Mouse (Mus musculus) stomach, postnatal 0 days (tissue): ENCODE measurements at regions not wholly inside any gene's neighbourhood (a gene's known extent, or its start where the extent isn't known, plus 50 kb on each side); places are given as distances from the start of the nearest gene placed in this dataset.

ENCODE experiments used
- ATAC-seq: fragments of 200-750 bp; cut with Nextera tagmentation; 2 replicates; pipeline ENCODE4 v1.8.0; 2017; ENCODE audit not compliant: low FRiP score, low TSS enrichment
- DNase-seq: peaks from one replicate; pipeline ENCODE4 v3.0.0-alpha.2; 2016; ENCODE audit warnings: low spot score
- H3K27ac ChIP-seq: fragments of 300-500 bp; sonication (generic); replicated peaks from 2 replicates; pipeline ENCODE4 v1.5.1; 2014; ENCODE audit warnings: mild to moderate bottlenecking, control low read depth
- H3K27me3 ChIP-seq: fragments of 300-500 bp; sonication (generic); 2 replicates; pipeline ENCODE4 v1.6.1; 2014; ENCODE audit warnings: low read length; ENCODE audit not compliant: control insufficient read depth, insufficient read depth
- H3K36me3 ChIP-seq: fragments of 300-500 bp; sonication (generic); 2 replicates; pipeline ENCODE4 v1.6.1; 2014; ENCODE audit warnings: low read length, mixed read lengths; ENCODE audit not compliant: control insufficient read depth, insufficient read depth
- H3K4me1 ChIP-seq: fragments of 300-500 bp; sonication (generic); replicated peaks from 2 replicates; pipeline ENCODE4 v1.6.1; 2014; ENCODE audit warnings: antibody characterized with exemption; ENCODE audit not compliant: control insufficient read depth, insufficient read depth
- H3K4me2 ChIP-seq: fragments of 300-500 bp; sonication (generic); replicated peaks from 2 replicates; pipeline ENCODE4 v1.6.1; 2014; ENCODE audit warnings: low read depth, mild to moderate bottlenecking, control low read depth, moderate library complexity
- H3K4me3 ChIP-seq: fragments of 300-500 bp; sonication (generic); 2 replicates; pipeline ENCODE4 v1.5.1; 2014; ENCODE audit warnings: low read depth, low read length, control low read depth
- H3K9ac ChIP-seq: fragments of 300-500 bp; sonication (generic); 2 replicates; pipeline ENCODE4 v1.6.1; 2014; ENCODE audit warnings: mild to moderate bottlenecking, low read length, control low read depth, mixed read lengths
- H3K9me3 ChIP-seq: fragments of 300-500 bp; sonication (generic); 2 replicates; pipeline ENCODE4 v1.6.1; 2016; ENCODE audit warnings: low read length; ENCODE audit not compliant: control insufficient read depth
- CTCF ChIP-seq: IDR thresholded peaks from 2 replicates; pipeline ENCODE4 v1.5.1; 2016; ENCODE audit warnings: antibody characterized with exemption, low read depth, mild to moderate bottlenecking, moderate library complexity
- EP300 ChIP-seq: optimal IDR thresholded peaks from 2 replicates; pipeline ENCODE3; 2016; ENCODE audit warnings: antibody characterized with exemption
- WGBS: fragments of 180-500 bp; shearing (Covaris S2); extraction: QIAGEN DNeasy Blood & Tissue Kit; methylation state at CpG from one replicate; pipeline ENCODE4 v1.1.7; 2014; 5-methylcytosine and 5-hydroxymethylcytosine counted together

DNA sequence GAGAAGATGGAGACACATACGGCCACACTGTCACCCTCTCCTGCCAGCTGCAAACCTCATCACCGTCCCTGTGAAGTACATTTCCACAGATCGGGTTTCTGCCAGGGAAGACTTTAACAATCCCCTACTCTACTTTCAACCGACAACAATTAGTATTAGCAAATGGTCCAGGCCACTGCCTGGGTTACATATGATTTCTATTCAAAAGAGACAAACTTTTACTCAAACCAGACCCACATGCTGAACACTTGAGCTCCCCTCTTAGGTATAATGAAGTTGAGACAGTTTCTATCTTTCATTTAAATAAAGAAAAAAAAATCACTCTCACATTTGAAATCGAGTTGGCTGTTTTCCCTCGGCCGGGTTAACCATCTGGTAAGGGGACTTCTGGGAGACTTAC is 63.4 kb upstream of the Cep162 start:
- ATAC-seq (no peak), DNase-seq (no peak)
- TF ChIP-seq CTCF (no peak), EP300 (no peak)
- Histone ChIP-seq H3K4me3 (no peak overlapping the region), H3K9me3 (no peaks in the 10 kb centered on the region), H3K4me2 (no peak overlapping the region), H3K27ac (no peak overlapping the region), H3K27me3 (no peaks in the 10 kb centered on the region), H3K4me1 (no peaks in the 10 kb centered on the region), H3K36me3 (no peaks in the 10 kb centered on the region), H3K9ac (no peak overlapping the region)
- WGBS = 66% methylated on average over 7 of the region's 7 CpGs

GRCm38 (mm10) chr9:87310150-87310549 is 54.8 kb upstream of the Cep162 start:
- ATAC-seq (peak; percentile 99), DNase-seq (peak; percentile 70)
- H3K9ac ChIP-seq = no peak overlapping the region
- H3K36me3 ChIP-seq = no peaks in the 10 kb centered on the region
- H3K9me3 ChIP-seq = no peaks in the 10 kb centered on the region
- no peaks in the 10 kb centered on the region for H3K4me1 ChIP-seq
- no peak overlapping the region for H3K4me2 ChIP-seq
- H3K27me3 ChIP-seq = no peaks in the 10 kb centered on the region
- TF ChIP-seq EP300 (no peak), CTCF (no peak)
- whole genome bisulfite sequencing = 59% methylated on average over 6 of the region's 6 CpGs
- H3K4me3 ChIP-seq = no peak overlapping the region
- 0 out of 2 replicates have a peak overlapping the region, but pooled peaks have one; percentile 24 for H3K27ac ChIP-seq
